Comparison of ENCODE assay signal across 8 mouse cellular contexts in genomic region chr19:24284187-24284586, GRCm38 (mm10). TPM values are rescaled to one million over a fixed set of nuclear protein-coding genes. Genes with fewer than 3 reads are reported as not detected.
DNase-seq lines count a peak whose midpoint lies in the region; ATAC-seq lines count a peak whose summit lies in the region.

No protein-coding gene starts in this region.

- no peaks in the 10 kb centered on the region for H3K9me3 ChIP-seq in hindbrain, embryonic 10.5 days
- no peaks in the 10 kb centered on the region for H3K9me3 ChIP-seq in hindbrain, embryonic 12.5 days (replicated peaks)

- H3K27me3 ChIP-seq in hindbrain, embryonic 10.5 days (ENCODE audit: insufficient read depth, poor library complexity, severe bottlenecking) = no peaks in the 10 kb centered on the region
- no peaks in the 10 kb centered on the region for H3K27me3 ChIP-seq in hindbrain, embryonic 12.5 days

- peak; percentile 39 for DNase-seq in hindbrain, embryonic 10.5 days (ENCODE audit: low spot score)
- DNase-seq in 416B (ENCODE audit: low read depth) = peak; percentile 84
- peak; percentile 50 for DNase-seq in MEL-GATA-1-ER (ENCODE audit: extremely low read depth, low read depth)
- peak; percentile 35 to 61 for DNase-seq in cerebellum, postnatal 25 days
- DNase-seq in kidney, postnatal 4 days = peak; percentile 42 to 59
- peak; percentile 57 for DNase-seq in retina, postnatal 7 days (ENCODE audit: low read depth, low spot score)
- no peak for DNase-seq in ovary, postnatal 36 days (ENCODE audit: low spot score)

- H3K9ac ChIP-seq in hindbrain, embryonic 12.5 days = no peak overlapping the region

- WGBS in hindbrain, embryonic 10.5 days = 69% methylated on average over 4 of the region's 4 CpGs
- 67% methylated on average over 4 of the region's 4 CpGs for WGBS in hindbrain, embryonic 12.5 days

- peaks cover 7% of the 10 kb centered on the region for H3K4me1 ChIP-seq in hindbrain, embryonic 10.5 days (replicated peaks)
- H3K4me1 ChIP-seq in hindbrain, embryonic 12.5 days = peaks cover 3% of the 10 kb centered on the region; the same call in 1 of the 2 replicates

- no peaks in the 10 kb centered on the region for H3K36me3 ChIP-seq in hindbrain, embryonic 10.5 days
- no peaks in the 10 kb centered on the region for H3K36me3 ChIP-seq in hindbrain, embryonic 12.5 days

- H3K4me3 ChIP-seq in hindbrain, embryonic 10.5 days = no peak overlapping the region
- no peak overlapping the region for H3K4me3 ChIP-seq in hindbrain, embryonic 12.5 days

- no peak for ATAC-seq in hindbrain, embryonic 12.5 days (ENCODE audit: low FRiP score)

- H3K27ac ChIP-seq in hindbrain, embryonic 10.5 days = no peak overlapping the region
- H3K27ac ChIP-seq in hindbrain, embryonic 12.5 days = no peak overlapping the region

- no peak overlapping the region for H3K4me2 ChIP-seq in hindbrain, embryonic 12.5 days (replicated peaks)

RNA-seq across cellular contexts. Expression of gene Fxn, which starts 3.8 kb away (rescaled TPM):
- 56.7 and 58.1 TPM in 2 replicates for polyA plus RNA-seq in hindbrain, embryonic 10.5 days (2016; fragmentation: Nextera tagmentation; extraction: Ambion mirVana)
- 36.3 and 44.6 TPM in 2 replicates for polyA plus RNA-seq in hindbrain, embryonic 12.5 days (2016; fragmentation: Nextera tagmentation; extraction: Ambion mirVana)

RNA-seq across cellular contexts. Expression of gene Tjp2, which starts 59.4 kb away (rescaled TPM):
- polyA plus RNA-seq in hindbrain, embryonic 10.5 days (2016; fragmentation: Nextera tagmentation; extraction: Ambion mirVana) = 26.7 and 30.0 TPM in 2 replicates
- 26.7 and 28.7 TPM in 2 replicates for polyA plus RNA-seq in hindbrain, embryonic 12.5 days (2016; fragmentation: Nextera tagmentation; extraction: Ambion mirVana)
